8 mouse cellular contexts compared by ENCODE assay signal in genomic region chr11:101700446-101700845, GRCm38 (mm10). TPM values are rescaled to one million over a fixed set of nuclear protein-coding genes. Genes with fewer than 3 reads are reported as not detected.
DNase-seq lines count a peak whose midpoint lies in the region; ATAC-seq lines count a peak whose summit lies in the region.

No protein-coding gene starts in this region.

- DNase-seq in adrenal gland, postnatal 10 days = peak; percentile 34
- no peak for DNase-seq in adrenal gland, adult 8-10 months
- peak; percentile 29 for DNase-seq in ovary, postnatal 36 days (ENCODE audit: low spot score)
- DNase-seq in ovary, postnatal 10 days (ENCODE audit: low spot score) = no peak
- DNase-seq in layer of hippocampus, postnatal 36 days = peak; percentile 24 to 33
- DNase-seq in urinary bladder, postnatal 36 days (ENCODE audit: low spot score in 2 of 2) = peak; percentile 53 to 72
- no peak for DNase-seq in thymus, postnatal 0 days (ENCODE audit: low spot score)

- peak; percentile 46; the same call in 1 of the 2 replicates for ATAC-seq in granulocyte monocyte progenitor cell, adult 5-6 weeks (replicated peaks; ENCODE audit: poor library complexity, severe bottlenecking)

RNA-seq across cellular contexts. Expression of gene Dhx8, which starts 32.3 kb away (rescaled TPM):
- total RNA-seq in adrenal gland, postnatal 10 days (2021) = 10 to 100 TPM; 23.6 to 24.4 TPM
- 10 to 100 TPM; 25.0 to 30.3 (median 28.0) TPM for total RNA-seq in adrenal gland, adult 8-10 months (2022)
- 24.8 and 35.2 TPM in 2 replicates for total RNA-seq in granulocyte monocyte progenitor cell, adult 5-6 weeks (2014; fragmentation: Nextera tagmentation)
- 35.2 and 38.3 TPM in 2 replicates for total RNA-seq in granulocyte monocyte progenitor cell, adult 5-6 weeks (2017)
- 10 to 100 TPM; 35.6 to 40.4 TPM for total RNA-seq in layer of hippocampus, postnatal 36 days (2021)
- polyA plus RNA-seq in thymus, postnatal 0 days (2015; fragmentation: Nextera tagmentation; extraction: Ambion mirVana) = 42.9 and 53.5 TPM in 2 replicates

RNA-seq across cellular contexts. Expression of gene Arl4d, which starts 35.1 kb away (rescaled TPM):
- 10 to 100 TPM; 10.4 to 16.7 TPM for total RNA-seq in adrenal gland, postnatal 10 days (2021)
- 10 to 100 TPM; 12.5 to 22.1 (median 16.4) TPM for total RNA-seq in adrenal gland, adult 8-10 months (2022)
- total RNA-seq in granulocyte monocyte progenitor cell, adult 5-6 weeks (2014; fragmentation: Nextera tagmentation) = 1.1 TPM in 1 of 2 replicates, not detected in the other
- total RNA-seq in granulocyte monocyte progenitor cell, adult 5-6 weeks (2017) = 0.34 and 0.77 TPM in 2 replicates
- total RNA-seq in layer of hippocampus, postnatal 36 days (2021) = 10 to 100 TPM; 12.9 to 13.8 TPM
- 3.0 and 3.1 TPM in 2 replicates for polyA plus RNA-seq in thymus, postnatal 0 days (2015; fragmentation: Nextera tagmentation; extraction: Ambion mirVana)

Comparison
In these comparisons a context has a peak if more than half of its experiments do, and no peak if none do; other contexts are left out.
1. DNase-seq: peak in adrenal gland, postnatal 10 days (single experiment), ovary, postnatal 36 days (single experiment), layer of hippocampus, postnatal 36 days (2 of 2) and urinary bladder, postnatal 36 days (2 of 2); none in adrenal gland, adult 8-10 months (single experiment), ovary, postnatal 10 days (single experiment) and thymus, postnatal 0 days (single experiment).
2. RNA of gene Arl4d, which starts 35.1 kb away (total RNA-seq): 12.5 to 22.1 TPM in adrenal gland, adult 8-10 months, 10.4 to 16.7 TPM in adrenal gland, postnatal 10 days and 12.9 to 13.8 TPM in layer of hippocampus, postnatal 36 days; 0.34 to 1.1 TPM in granulocyte monocyte progenitor cell, adult 5-6 weeks; every median in the first group is over 4 times any median in the second.